ENCODE assay signal across 11 mouse cellular contexts in genomic region chr9:44495810-44496344, GRCm38 (mm10). TPM values are rescaled to one million over a fixed set of nuclear protein-coding genes. Genes with fewer than 3 reads are reported as not detected.
DNase-seq lines count a peak whose midpoint lies in the region; ATAC-seq and TF ChIP-seq lines count a peak whose summit lies in the region.
"Had no signal": no experiment of that assay in that cellular context is flagged by ENCODE, and none has a peak within 500 bp of the region (broad histone marks: within the 10 kb centered on the region; RNA-seq: fewer than 3 reads in every experiment).

No protein-coding gene starts in this region.

- peak overlapping the region; percentile 52; the same call in 1 of the 2 replicates for H3K4me2 ChIP-seq in limb, embryonic 13.5 days (replicated peaks)

- 86% methylated on average over 10 of the region's 10 CpGs for WGBS in embryonic facial prominence, embryonic 10.5 days
- WGBS in limb, embryonic 13.5 days = 80% methylated on average over 10 of the region's 10 CpGs

- peak; percentile 89 for DNase-seq in heart, adult 11 months
- no peak for DNase-seq in heart, adult 9 months (ENCODE audit: low spot score in 2 of 2)
- no peak for DNase-seq in layer of hippocampus, adult 2 months (ENCODE audit: low spot score in 2 of 2)
- no peak for DNase-seq in layer of hippocampus, postnatal 10 days (ENCODE audit: low spot score in 2 of 2)
- DNase-seq in embryonic facial prominence, embryonic 10.5 days (ENCODE audit: low spot score) = no peak
- no peak for DNase-seq in thymus, postnatal 0 days (ENCODE audit: low spot score)

- no peaks in the 10 kb centered on the region for H3K9me3 ChIP-seq in embryonic facial prominence, embryonic 10.5 days
- no peaks in the 10 kb centered on the region for H3K9me3 ChIP-seq in limb, embryonic 13.5 days

- H3K27me3 ChIP-seq in embryonic facial prominence, embryonic 10.5 days (replicated peaks; ENCODE audit: low read depth, poor library complexity, severe bottlenecking) = no peaks in the 10 kb centered on the region
- no peaks in the 10 kb centered on the region for H3K27me3 ChIP-seq in limb, embryonic 13.5 days

- peak overlapping the region; percentile 91 for H3K27ac ChIP-seq in layer of hippocampus, adult 2 months
- peak overlapping the region; percentile 74; the same call in 1 of the 2 replicates for H3K27ac ChIP-seq in embryonic facial prominence, embryonic 10.5 days (replicated peaks)
- peak overlapping the region; percentile 67 for H3K27ac ChIP-seq in limb, embryonic 13.5 days

- no peak overlapping the region for H3K9ac ChIP-seq in limb, embryonic 13.5 days

- TF ChIP-seq CTCF in layer of hippocampus, adult 2 months (conservative IDR thresholded peaks at IDR 0.05) = no peak

- no peak overlapping the region for H3K4me3 ChIP-seq in layer of hippocampus, adult 2 months
- H3K4me3 ChIP-seq in embryonic facial prominence, embryonic 10.5 days = no peak overlapping the region
- no peak overlapping the region for H3K4me3 ChIP-seq in limb, embryonic 13.5 days

- H3K4me1 ChIP-seq in embryonic facial prominence, embryonic 10.5 days = peaks cover 99% of the 10 kb centered on the region
- peaks cover 98% of the 10 kb centered on the region for H3K4me1 ChIP-seq in limb, embryonic 13.5 days

- ATAC-seq in limb, embryonic 13.5 days (ENCODE audit: low FRiP score, low read depth) = no peak

- H3K36me3 ChIP-seq in embryonic facial prominence, embryonic 10.5 days (replicated peaks) = peaks cover 36% of the 10 kb centered on the region
- peaks cover 16% of the 10 kb centered on the region for H3K36me3 ChIP-seq in limb, embryonic 13.5 days

RNA-seq across cellular contexts. Expression of gene Bcl9l, which starts 13.3 kb away (rescaled TPM):
- 10 to 100 TPM; 68.4 to 76.9 TPM for total RNA-seq in layer of hippocampus, adult 2 months (2021)
- total RNA-seq in layer of hippocampus, postnatal 10 days (2021) = 10 to 100 TPM; 91.2 to 97.7 TPM
- polyA plus RNA-seq in embryonic facial prominence, embryonic 10.5 days (2016; fragmentation: Nextera tagmentation; extraction: Ambion mirVana) = 7.4 and 7.7 TPM in 2 replicates
- 14.5 and 15.0 TPM in 2 replicates for polyA plus RNA-seq in limb, embryonic 13.5 days (2015; fragmentation: Nextera tagmentation; extraction: Ambion mirVana)
- 3.2 and 4.4 TPM in 2 replicates for polyA plus RNA-seq in thymus, postnatal 0 days (2015; fragmentation: Nextera tagmentation; extraction: Ambion mirVana)

RNA-seq across cellular contexts. Expression of gene Upk2, which starts 41.1 kb away (rescaled TPM):
- total RNA-seq in layer of hippocampus, adult 2 months (2021) = not detected
- total RNA-seq in layer of hippocampus, postnatal 10 days (2021) = not detected
- polyA plus RNA-seq in embryonic facial prominence, embryonic 10.5 days (2016; fragmentation: Nextera tagmentation; extraction: Ambion mirVana) = 0.41 and 0.59 TPM in 2 replicates
- 0.31 and 0.36 TPM in 2 replicates for polyA plus RNA-seq in limb, embryonic 13.5 days (2015; fragmentation: Nextera tagmentation; extraction: Ambion mirVana)
- polyA plus RNA-seq in thymus, postnatal 0 days (2015; fragmentation: Nextera tagmentation; extraction: Ambion mirVana) = 0.69 and 1.5 TPM in 2 replicates
- total RNA-seq: left cerebral cortex, postnatal 25 days; megakaryocyte, adult 5-6 weeks had no signal
- polyA plus RNA-seq: brain, embryonic 14.5 days; heart, embryonic 14.5 days had no signal

RNA-seq across cellular contexts. Expression of gene Foxr1, which starts 54.9 kb away (rescaled TPM):
- not detected for total RNA-seq in layer of hippocampus, adult 2 months (2021)
- total RNA-seq in layer of hippocampus, postnatal 10 days (2021) = not detected
- not detected in 2 replicates for polyA plus RNA-seq in embryonic facial prominence, embryonic 10.5 days (2016; fragmentation: Nextera tagmentation; extraction: Ambion mirVana)
- polyA plus RNA-seq in limb, embryonic 13.5 days (2015; fragmentation: Nextera tagmentation; extraction: Ambion mirVana) = not detected in 2 replicates
- polyA plus RNA-seq in thymus, postnatal 0 days (2015; fragmentation: Nextera tagmentation; extraction: Ambion mirVana) = not detected in 2 replicates
- total RNA-seq: left cerebral cortex, postnatal 25 days; megakaryocyte, adult 5-6 weeks had no signal
- polyA plus RNA-seq: brain, embryonic 14.5 days; heart, embryonic 14.5 days had no signal
